Mouse (Mus musculus) retina, embryonic 14.5 days (tissue): ENCODE data around the gene Lrp1.

Experiments used
- DNase-seq: peaks from one replicate; pipeline ENCODE4 v3.0.0-alpha.2; 2015; ENCODE audit warnings: low spot score

The Lrp1 gene

DNA sequence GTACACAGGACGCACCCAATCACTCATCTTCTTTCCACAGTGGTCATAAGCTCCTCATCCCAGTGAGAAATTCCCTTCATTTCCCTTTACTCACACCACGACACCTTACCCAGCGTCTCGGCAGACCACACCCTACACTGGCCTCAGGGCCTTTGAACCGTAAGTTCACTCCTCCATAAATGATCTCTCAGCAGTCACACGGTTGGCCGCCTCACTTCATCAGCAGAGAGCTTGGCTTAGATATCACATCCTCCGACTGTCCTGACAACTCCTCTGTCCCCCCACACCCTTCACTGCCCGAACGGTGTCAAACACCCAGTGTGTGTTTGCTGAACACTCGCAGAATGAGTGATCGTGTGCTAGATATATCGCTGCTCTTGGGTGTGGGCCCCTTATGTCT is 28.1 kb downstream of the Lrp1 start:
- no peak for DNase-seq

DNA sequence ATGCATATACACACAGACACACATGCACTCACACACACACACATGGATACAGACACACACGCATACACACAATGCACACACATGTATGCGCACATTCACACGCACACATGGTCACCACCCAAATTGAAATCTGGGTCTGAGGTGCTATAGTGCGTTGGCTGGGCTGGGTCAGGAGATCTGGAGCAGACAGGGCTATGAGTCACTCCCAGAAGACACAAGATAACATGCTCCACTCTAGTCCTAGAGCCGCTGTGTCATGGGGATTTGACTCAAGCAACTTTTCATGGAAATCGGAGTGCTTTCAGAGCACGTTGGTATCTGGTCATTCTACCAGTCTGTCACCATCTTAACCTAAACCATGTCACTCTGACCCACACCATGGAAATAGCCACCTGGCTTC is 28.5 kb downstream of the Lrp1 start:
- DNase-seq = no peak

DNA sequence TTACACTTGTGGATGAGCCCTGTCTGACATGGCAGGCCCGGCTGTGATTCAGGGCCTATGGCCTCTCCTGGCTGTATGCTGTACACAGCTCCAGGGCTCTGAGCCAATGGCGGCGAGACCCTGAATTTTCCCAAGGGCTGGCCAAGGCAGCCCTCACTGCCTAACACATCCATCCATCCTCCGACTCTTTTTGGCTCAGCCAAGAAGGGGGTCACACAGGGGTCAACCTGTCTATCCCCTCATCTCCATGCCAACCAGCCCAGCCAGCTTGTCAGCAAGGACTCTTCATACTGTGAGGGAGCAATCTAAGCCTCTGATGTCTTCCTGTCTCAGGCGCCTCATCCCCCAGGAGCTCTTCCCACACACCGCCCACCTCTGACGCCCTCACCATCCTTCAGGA is 29.4 kb downstream of the Lrp1 start:
- peak; percentile 52 for DNase-seq

DNA sequence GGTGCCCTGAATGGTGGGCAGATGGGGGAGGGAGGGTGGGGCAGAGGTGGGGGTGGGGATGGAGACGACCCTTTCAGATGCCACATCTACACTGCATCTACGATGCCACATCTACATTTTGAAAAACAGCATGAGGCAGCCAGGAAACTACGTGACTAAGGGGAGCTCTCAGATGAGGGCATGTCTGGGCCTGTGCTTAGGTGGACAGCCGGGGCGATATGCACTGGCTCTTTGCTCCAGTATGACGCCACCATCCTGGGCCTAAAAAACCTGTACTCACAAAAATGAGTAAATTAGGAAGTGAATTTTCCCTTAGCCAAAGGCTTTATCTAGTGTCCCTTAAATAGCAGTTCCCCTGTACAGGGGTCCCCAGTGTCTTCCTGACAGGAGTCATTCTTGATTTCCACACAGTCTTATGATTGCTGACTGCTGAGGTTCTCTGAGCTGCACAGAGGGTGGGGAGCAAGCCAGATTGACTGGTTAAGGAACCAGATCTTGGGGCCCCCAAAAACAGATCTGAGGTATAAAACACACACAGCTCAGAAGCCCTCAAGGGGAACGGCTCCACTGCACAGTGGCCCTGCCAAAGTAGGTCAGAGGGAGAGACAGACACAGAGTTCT is 30.0 kb downstream of the Lrp1 start:
- peak; percentile 22 for DNase-seq

DNA sequence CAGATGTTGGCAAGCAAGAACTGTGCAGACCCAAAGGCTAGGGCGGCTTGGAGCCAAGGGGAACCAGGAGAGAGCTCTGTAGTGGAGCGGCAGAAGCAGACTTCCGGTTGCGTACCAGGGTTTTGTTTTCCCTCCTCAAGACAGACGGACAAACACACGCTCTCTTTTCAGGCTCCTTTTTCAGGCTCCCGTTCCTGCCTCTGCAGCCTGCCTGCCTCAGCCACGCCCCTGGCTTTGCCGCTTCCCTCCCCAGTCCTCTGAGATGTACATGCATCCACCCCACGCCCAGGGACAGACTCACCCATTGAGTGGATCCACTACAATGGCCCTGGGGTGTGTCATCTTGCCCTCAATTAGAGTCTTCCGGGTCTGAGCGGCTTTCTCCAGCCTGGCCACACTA is 30.7 kb downstream of the Lrp1 start:
- DNase-seq = no peak

DNA sequence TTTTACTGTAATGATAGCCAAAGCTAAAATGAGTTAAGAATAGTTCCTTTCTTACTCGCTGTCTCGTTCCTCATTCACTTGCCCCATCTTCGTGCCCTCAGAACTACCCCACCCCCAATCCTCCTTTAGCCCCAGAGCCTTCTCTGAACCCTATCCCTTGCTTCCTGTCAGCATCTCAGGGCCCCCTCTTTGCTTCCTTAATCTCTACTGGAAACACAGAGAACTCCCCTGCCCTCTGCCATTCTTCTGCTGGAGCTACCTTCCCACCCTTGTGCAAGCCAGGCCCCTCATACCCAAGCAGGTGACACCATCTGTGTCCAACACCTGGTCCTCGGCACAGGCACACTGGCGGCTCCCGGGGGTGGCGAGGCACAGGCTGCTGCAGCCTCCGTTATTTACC is 33.2 kb downstream of the Lrp1 start:
- DNase-seq = no peak

DNA sequence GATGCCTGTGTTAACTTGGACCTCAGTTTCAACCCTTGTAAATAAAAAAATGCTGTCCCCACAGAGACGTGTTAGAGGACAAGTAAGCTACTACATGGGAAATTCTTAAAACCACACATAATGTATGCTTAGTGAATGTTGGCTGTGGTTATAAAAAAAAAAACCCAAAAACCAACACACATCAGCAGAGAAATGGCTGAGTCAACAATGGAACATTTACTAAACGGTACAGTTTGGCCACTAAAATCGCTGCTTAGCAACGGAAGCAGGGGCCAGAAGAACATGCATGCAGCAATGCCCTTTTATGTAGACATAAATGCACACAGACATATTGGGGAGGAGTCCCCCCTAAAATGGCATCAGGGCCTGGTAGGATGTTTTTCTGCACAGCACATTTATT is 34.7 kb downstream of the Lrp1 start:
- DNase-seq = no peak

DNA sequence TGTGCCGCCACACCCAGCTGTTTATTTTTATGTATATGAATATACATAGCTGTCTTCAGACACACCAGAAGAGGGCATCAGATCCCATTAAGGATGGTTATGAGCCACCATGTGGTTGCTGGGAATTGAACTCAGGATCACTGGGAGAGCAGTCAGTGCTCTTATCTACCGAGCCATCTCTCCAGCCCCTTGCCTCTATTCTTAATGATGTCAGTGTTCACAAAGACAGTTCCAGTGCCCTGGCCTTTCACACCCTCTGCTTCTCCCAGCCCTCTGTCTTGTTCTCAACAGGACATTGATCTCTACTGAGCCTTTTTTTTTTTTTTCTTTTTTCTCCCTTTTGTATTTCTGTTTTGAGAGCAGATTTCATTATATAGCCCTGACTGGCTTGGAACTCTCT is 35.4 kb downstream of the Lrp1 start:
- no peak for DNase-seq

DNA sequence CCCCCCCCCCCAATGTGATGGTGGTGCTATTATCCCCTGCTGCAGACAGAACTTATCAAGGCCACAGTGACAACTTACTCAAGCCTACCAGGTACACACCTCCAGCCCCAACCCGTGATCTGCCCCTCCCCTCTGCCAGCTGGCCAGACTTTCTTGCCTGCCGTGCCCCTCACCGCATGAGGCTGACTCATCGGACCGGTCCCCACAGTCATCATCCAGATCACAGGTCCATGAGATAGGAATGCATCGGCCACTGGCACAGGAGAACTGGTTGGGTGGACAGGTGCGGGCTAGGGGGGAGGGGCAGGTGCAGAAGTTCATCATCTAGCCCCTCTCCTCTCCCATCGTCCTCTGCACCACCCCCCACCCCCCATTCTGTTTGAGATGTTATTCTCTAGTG is 37.3 kb downstream of the Lrp1 start:
- DNase-seq = no peak

DNA sequence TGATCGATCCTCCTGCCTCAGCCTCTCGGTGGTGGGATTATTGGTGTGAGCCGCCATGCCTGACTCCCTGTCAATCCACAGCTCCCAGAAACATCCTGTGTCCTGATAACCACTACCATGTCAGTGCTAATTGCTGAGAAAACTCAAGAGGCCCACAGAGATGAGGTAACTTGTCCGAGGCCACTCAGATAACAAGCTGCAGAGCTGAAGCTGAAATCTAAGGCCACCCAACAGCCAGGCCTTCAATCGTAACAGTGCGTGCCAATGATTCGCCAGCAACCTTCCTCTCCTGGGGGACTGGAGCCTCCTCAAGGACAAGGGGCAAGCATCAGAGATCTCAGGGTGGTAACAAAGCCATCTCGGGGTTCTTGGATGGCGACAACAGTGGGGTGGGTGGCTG is 39.7 kb downstream of the Lrp1 start:
- DNase-seq = no peak

DNA sequence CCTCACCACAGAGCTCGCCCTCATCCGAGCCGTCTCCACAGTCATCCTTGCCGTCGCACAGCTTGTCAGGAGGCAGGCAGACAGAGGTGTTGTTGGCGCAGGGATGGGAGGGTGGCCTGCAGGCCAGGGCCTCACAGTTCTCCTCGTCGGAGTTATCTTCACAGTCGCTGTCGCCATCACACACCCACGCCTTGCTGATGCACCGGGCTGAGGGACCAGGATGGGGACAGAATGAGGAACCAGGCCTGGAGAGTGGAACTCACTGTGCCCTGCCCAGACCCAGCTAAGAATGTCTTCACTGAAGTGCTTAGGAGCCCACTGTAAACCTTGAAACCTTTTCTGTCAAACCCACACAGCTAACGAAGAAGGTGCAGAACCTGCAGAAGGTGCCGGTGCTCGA is 43.0 kb downstream of the Lrp1 start:
- DNase-seq = no peak

DNA sequence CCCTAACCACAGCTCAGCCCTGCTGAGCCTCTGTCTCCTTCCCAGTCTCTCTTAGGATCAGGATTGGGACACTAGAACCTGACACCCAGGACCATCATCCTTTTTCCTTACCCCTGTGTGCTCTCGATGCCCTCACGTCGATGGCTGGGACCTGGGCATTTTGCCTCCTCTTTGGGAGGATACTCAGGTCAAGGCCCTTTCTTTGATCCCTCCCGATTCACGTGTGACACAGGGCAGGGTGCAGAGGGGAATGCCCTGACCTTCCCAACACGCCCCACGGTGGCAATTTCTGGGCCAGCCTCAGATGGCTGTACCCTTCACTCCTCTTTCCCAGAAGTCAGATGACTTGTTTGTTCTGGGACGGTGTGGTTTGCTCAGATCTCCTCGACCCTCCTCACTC is 43.8 kb downstream of the Lrp1 start:
- no peak for DNase-seq

DNA sequence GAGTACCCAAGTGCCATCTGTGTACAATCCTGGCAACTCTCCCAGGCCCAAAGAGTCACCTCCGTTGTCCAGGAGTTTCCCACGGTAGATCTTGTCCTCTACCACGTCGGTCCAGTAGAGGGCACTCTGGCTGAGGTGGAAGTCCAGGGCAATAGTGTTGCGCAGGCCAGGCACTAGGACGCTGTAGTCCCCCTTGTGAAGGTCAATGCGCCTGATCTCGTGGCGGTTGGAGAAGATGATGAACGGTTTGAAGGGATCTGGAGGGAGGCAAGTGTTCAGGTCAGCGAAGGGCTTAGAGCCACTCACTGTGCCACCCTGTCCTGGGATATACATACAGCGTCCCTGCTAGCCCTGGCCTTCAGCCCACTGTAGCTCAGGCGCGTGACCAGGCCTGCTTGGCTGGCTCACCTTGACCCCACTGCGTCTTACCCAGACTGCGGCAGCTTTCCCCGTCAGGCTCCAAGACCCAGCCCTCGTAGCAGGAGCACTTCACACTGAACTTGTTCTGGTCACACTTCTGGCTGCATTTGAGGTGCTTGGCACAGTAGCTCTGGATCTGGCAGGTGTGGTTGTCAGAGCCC is 44.5 kb downstream of the Lrp1 start:
- DNase-seq = peak; percentile 67

DNA sequence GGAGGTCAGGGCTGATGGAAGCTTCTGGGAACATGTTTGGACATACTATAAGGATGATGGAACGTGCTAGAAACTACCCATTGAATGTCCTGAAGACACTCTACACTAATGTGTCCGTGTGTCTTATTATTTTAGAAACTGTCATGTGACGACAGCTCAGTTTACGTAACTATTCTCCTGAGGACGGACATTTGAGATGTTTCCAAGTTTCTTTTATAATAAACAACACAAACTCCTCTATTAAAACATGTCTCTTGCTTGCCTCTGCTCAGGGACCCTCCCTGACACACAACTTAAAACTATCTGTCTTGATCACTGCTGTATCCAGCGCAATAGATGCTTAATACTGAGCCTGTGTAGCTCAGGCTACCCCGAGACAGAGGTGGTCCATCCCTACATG is 45.2 kb downstream of the Lrp1 start:
- DNase-seq = no peak

DNA sequence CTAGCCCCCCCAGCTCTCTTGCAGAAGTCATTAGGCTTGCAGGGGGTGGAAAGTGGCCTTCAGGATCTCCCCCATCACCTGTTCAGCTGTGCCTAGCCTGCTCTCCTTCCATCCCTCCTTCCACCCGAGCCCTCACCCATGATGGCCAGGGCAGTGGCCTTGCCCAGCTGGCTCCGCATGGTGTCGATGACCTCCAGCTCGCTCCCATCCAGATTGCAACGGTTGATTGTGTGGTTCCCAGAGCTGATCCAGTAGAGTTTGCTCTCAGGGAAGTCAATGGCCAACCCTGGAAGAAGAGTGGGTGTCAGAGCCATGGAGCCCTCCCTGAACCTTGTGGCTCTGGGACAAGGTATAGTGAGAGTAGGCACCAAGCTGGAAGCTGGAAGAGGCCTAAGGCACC is 48.7 kb downstream of the Lrp1 start:
- DNase-seq = no peak

DNA sequence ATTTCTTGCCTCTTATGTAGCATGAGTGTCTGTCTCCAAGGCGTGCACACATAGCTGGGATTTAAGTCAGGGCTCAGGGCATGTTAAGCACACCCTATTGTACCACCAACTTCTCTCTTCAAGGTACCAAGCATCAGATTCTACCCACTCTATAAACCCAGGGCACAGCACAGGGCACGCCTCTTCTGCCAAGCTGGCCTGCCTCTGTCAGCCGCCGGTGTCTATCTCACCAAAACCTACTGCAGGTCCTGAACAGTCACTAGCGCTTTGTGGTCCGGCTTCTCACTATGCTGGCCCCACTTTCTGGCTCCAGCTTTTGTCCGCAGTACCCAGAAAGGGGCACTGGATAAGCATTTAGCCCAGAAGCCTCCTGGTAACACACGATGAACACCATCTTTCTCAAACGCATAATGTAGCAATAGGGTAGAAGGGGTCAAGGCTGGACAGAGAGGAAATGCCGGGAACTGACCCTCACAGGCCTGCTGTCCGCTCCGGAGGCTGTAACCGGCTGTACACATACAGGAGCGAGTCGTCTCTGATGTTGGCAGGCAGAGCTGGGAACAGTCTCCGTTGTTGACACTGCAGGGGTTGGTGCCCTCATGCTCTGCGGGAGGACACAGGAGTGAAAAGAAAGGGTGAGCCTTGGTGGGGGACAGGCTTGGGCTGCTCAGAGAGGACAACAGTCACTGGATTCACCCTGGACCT is 49.9 kb downstream of the Lrp1 start:
- DNase-seq = no peak

DNA sequence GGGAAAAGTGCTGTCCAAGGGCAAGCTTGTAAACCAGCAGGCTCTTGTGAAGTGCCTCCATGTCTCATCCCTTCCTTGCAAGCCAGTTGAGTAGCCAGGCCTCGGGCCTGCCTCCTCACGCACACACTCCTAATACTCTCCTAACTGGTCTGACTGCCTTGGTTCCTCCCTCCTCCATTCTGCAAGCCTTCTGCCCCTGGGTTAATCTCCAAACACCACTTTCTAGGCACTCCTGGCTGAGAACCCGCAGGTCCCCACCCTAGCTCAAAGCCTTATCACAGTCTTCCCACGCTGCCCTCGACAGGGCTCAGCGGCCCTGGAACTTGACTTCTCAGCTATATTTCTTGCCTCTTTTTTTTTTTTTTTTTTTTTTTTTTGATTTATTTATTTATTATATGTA is 50.6 kb downstream of the Lrp1 start:
- DNase-seq = no peak

DNA sequence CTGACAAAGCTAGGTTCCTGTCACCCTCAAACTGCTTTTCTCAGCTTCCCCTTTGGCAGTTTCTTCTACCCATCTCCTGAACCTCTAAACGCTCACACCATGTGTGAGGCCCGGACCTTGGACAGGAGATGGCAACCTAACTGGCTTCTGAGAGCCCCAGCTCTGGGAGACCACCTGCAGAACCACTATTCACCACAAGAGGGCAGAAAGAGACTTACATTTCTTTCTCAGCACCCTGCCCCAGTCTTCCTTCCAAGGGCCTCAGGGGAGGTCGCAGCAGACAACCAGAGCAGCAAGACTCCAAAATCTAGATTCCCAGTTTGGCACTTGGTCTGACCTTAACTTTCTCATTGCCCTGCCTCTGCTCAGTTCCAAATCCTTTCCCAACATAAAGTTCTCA is 51.5 kb downstream of the Lrp1 start:
- DNase-seq = peak; percentile 97

DNA sequence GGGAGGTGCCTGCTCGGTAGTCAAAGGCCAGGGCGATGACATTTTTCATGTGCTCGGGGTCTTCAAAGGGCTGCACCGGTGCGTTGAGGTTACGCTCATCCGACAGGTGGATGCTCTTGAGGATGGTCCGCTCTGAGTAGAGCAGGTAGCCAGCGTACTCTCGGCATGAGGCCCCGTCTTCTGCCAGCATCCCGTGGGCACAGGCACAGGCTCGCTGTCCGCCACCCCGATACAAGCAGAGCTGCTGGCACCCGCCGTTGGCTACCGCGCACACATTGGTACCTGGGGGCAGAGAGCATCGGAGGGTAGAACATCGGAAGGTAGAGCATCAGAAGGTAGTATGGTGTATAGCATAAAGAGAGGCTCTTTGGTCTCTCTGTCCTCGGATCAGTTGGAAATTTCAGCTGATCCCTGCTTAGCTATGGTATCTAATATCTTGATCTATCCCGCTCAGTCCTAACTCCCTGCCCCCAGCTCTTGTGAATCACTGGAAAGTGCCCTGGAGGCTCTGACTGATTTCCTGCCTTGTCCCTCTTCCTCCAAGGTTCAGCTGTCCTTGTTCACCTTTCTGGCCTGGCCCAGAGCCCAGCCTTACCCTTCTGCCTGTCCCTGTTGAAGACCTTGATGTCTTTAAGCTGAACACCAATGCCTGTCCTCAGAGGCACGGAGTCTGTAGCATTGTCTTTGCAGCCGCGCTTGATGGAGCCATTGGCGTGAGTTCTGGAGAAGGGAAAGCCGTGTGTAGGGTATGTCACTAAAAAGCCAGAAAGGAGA is 54.2 kb downstream of the Lrp1 start:
- no peak for DNase-seq

DNA sequence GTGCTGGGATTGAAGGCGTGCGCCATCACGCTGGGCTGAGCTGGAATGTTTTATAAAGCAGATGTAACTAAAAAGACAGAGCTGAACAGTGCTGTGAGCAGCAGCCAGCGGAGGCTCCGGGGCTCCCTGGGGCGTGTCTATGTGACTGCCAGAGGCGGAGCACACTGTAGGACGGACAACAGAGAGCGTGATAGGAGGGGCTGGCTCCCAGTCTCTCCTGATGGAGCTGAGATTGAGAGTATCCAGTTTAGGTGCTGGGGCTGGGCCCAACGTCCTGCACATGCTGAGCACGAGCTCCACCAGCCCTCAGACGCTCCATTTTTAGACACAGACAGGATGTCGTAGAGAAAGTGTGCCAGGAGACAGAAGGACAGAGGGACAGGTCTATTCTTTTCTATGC is 56.6 kb downstream of the Lrp1 start:
- no peak for DNase-seq

DNA sequence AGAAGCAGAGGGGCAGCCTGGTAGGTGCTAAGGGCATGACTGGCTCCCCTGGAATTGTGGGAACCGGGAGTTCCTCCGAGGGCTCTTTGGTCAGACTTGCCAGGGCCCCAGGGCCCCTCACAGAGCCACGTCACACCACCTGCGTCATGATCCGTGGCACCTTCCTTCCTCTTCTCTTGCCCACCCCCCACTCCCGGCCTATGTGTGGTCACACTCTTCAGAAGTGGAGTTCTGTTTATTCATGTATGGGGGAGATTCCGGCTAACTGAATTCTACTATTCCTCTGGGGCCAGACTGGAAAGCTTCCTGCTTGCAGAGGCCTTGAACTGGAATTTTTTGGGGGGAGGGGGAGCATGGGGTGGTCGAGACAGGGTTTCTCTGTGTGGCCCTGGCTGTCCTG is 57.1 kb downstream of the Lrp1 start:
- DNase-seq = no peak

DNA sequence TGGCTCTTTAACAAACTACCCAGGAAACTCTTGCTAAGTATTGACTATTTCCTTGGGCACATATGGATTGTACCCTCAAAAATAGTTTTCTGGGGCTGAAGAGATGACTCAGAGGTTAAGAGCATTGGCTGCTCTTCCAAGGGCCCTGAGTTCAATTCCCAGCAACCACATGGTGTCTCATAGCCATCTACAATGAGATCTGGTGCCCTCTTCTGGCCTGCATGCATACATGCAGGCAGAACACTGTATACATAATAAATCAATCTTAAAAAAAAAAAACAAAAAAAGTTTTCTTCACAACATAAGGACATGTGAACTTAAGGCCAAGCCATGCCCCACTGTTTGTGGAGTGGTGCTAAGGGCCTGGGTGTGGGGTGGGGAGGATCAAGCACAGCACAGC is 59.8 kb downstream of the Lrp1 start:
- DNase-seq = no peak

DNA sequence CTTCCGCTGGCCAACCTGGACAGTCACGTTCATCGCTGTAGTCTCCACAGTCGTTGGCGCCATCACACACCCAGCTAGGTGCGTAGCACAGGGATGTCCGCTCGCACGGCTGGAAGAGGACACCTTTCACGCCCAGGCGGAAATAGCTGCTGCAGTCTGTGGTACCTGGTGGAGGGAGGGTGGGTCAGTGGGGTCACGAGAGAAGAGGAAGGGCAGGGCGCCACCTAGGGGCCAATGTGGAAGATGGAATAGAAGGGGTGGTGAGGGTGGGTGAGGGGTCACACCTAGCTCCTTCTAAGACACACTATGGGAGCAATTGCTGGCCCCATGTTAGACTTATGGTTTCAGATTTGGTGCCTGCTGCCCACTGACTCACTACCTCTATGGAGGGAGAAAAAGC is 63.6 kb downstream of the Lrp1 start:
- DNase-seq = peak; percentile 49
